Mouse (Mus musculus) embryonic fibroblast, embryonic 13.5 days (primary cell): ENCODE results near the gene Hspa12a. TPM values are rescaled to one million over a fixed set of nuclear protein-coding genes. Genes with fewer than 3 reads are reported as not detected.

ENCODE experiments used
- H3K27ac ChIP-seq: 2 replicates; pipeline ENCODE4 v1.5.1; 2012; ENCODE audit warnings: low read length, control low read depth, inconsistent platforms; ENCODE audit not compliant: insufficient read depth
- H3K4me1 ChIP-seq: 2 replicates; pipeline ENCODE4 v1.6.1; 2011; ENCODE audit warnings: low read length; ENCODE audit not compliant: control insufficient read depth, insufficient read depth
- H3K4me3 ChIP-seq: 2 replicates; pipeline ENCODE4 v1.5.1; 2011; ENCODE audit warnings: mild to moderate bottlenecking, control low read depth, low read length; ENCODE audit not compliant: insufficient read depth
- CTCF ChIP-seq: IDR thresholded peaks from 2 replicates; pipeline ENCODE4 v1.5.1; 2011; ENCODE audit warnings: mild to moderate bottlenecking, control low read depth, low read length, moderate library complexity, borderline replicate concordance; ENCODE audit not compliant: insufficient read depth
- POLR2A ChIP-seq: IDR thresholded peaks from 2 replicates; pipeline ENCODE4 v1.6.1; 2011; ENCODE audit warnings: low read depth, mild to moderate bottlenecking, control low read depth, low read length, moderate library complexity
- polyA plus RNA-seq: library from polyadenylated mRNA; stranded (reverse); fragments of >200 nt; gene quantifications from 2 replicates; pipeline ENCODE4 v1.2.4, GENCODE M21; 2011; ENCODE audit warnings: low read depth; ENCODE audit not compliant: missing spikeins, insufficient read length

Hspa12a gene
- polyA plus RNA-seq, 1 experiment, result 7.1 TPM

DNA sequence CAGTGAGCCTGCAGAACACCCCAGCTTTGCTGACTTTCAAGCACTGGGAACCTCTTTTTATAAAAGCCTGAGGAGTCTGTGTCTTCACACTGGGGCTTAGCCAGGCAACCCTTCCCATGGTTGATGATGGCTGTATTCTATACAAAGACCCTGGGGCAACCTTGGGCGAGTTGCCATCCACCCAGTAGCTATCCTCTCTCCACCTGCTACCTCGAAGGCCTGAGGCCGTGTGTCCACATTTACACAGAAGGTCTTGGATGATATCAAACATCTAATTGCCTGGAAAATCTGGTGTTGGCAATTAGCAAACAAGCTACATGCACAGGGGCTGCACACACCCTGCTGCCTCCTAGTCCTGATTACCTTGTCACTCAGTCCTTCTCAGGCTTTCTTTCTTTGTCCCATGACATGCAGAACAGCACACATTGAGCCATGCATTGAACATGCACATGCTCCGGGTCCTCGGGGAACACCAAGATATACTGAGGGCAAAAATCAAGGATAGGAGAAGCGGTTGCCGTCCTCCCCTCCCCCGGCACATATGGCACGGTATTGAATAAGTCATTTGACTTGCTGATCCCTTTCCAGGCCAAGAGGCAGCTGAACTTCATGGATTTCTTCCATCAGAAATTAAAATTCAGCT, 112.1 kb downstream of the Hspa12a start:
- TF ChIP-seq CTCF (no peak), POLR2A (no peak)
- no peaks in the 10 kb centered on the region for H3K4me1 ChIP-seq
- no peak overlapping the region for H3K27ac ChIP-seq
- no peak overlapping the region for H3K4me3 ChIP-seq

- Histone ChIP-seq H3K4me3 (no peak overlapping the region), H3K27ac (no peak overlapping the region), H3K4me1 (no peaks in the 10 kb centered on the region)
- TF ChIP-seq CTCF (no peak), POLR2A (no peak)
Observed at GRCm38 (mm10) chr19:58830182-58830581, 113.3 kb downstream of the Hspa12a start.

- Histone ChIP-seq H3K4me3 (no peak overlapping the region), H3K4me1 (no peaks in the 10 kb centered on the region), H3K27ac (no peak overlapping the region)
- TF ChIP-seq POLR2A, result no peak
- no peak for TF ChIP-seq CTCF
Observed at GRCm38 (mm10) chr19:58829575-58829974, 113.9 kb downstream of the Hspa12a start.

DNA sequence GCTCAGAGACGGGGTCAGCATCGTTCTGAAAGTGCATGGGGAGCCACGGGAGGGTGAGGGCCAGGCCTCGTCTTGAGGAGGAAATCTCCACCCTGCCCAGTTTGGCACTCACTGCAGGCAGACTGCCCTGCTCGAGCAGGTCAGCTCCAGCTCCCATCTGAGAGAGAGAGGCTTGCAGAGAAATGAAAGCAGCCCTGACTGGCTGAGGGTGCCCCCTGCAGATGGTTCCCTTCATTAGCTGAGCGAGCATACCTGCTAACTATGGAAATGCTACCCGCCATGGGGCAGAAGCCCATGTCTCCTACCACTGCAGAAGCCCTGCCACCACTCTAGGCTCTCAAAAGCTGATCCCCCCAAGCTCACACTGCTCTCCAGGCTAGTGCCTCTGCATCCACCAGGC, 115.8 kb downstream of the Hspa12a start:
- TF ChIP-seq CTCF (no peak), POLR2A (no peak)
- no peaks in the 10 kb centered on the region for H3K4me1 ChIP-seq
- H3K4me3 ChIP-seq, result no peak overlapping the region
- no peak overlapping the region for H3K27ac ChIP-seq

GRCm38 (mm10) chr19:58824316-58824715, 119.1 kb downstream of the Hspa12a start:
- Histone ChIP-seq H3K4me1 (no peaks in the 10 kb centered on the region), H3K27ac (no peak overlapping the region), H3K4me3 (no peak overlapping the region)
- TF ChIP-seq POLR2A (no peak), CTCF (no peak)

- Histone ChIP-seq H3K27ac (no peak overlapping the region), H3K4me1 (no peaks in the 10 kb centered on the region), H3K4me3 (no peak overlapping the region)
- TF ChIP-seq CTCF, result no peak
- TF ChIP-seq POLR2A, result no peak
Observed at GRCm38 (mm10) chr19:58823301-58823700, 120.2 kb downstream of the Hspa12a start.

GRCm38 (mm10) chr19:58822454-58823200, 120.8 kb downstream of the Hspa12a start:
- Histone ChIP-seq H3K4me3 (no peak overlapping the region), H3K4me1 (no peaks in the 10 kb centered on the region), H3K27ac (no peak overlapping the region)
- no peak for TF ChIP-seq POLR2A
- TF ChIP-seq CTCF, result no peak

- Histone ChIP-seq H3K4me1 (no peaks in the 10 kb centered on the region; the same call in 1 of the 2 replicates), H3K4me3 (no peak overlapping the region), H3K27ac (no peak overlapping the region)
- no peak for TF ChIP-seq CTCF
- TF ChIP-seq POLR2A, result no peak
Observed at GRCm38 (mm10) chr19:58818571-58819415, 124.7 kb downstream of the Hspa12a start.

- Histone ChIP-seq H3K4me3 (no peak overlapping the region), H3K4me1 (no peaks in the 10 kb centered on the region; the same call in 1 of the 2 replicates), H3K27ac (no peak overlapping the region)
- no peak for TF ChIP-seq POLR2A
- TF ChIP-seq CTCF, result no peak
Observed at GRCm38 (mm10) chr19:58817398-58817797, 126.1 kb downstream of the Hspa12a start.

- Histone ChIP-seq H3K27ac (no peak overlapping the region), H3K4me3 (no peak overlapping the region), H3K4me1 (no peaks in the 10 kb centered on the region; the same call in 1 of the 2 replicates)
- TF ChIP-seq POLR2A (no peak), CTCF (no peak)
Observed at GRCm38 (mm10) chr19:58816453-58817041, 126.9 kb downstream of the Hspa12a start.
